16 mouse cellular contexts compared by ENCODE assay signal in genomic region chr1:93403403-93403802, GRCm38 (mm10). TPM values are rescaled to one million over a fixed set of nuclear protein-coding genes. Genes with fewer than 3 reads are reported as not detected.
"Had no signal": no experiment of that assay in that cellular context is flagged by ENCODE, and none has a peak within 500 bp of the region (broad histone marks: within the 10 kb centered on the region; RNA-seq: fewer than 3 reads in every experiment).

No protein-coding gene starts in this region.

- H3K4me1 ChIP-seq: midbrain, embryonic 15.5 days had no signal

- H3K27me3 ChIP-seq: lung, embryonic 15.5 days; midbrain, embryonic 13.5 days; midbrain, embryonic 15.5 days had no signal

- H3K27ac ChIP-seq: lung, embryonic 15.5 days; macrophage; midbrain, embryonic 13.5 days; midbrain, embryonic 15.5 days; neural tube, embryonic 12.5 days had no signal

- ATAC-seq: lung, postnatal 0 days; midbrain, embryonic 13.5 days; midbrain, embryonic 15.5 days had no signal

- H3K9me3 ChIP-seq: lung, embryonic 15.5 days; midbrain, embryonic 13.5 days; midbrain, embryonic 15.5 days; neural tube, embryonic 12.5 days had no signal

- DNase-seq: lung, adult 2 months; lung, postnatal 14 days; lung, postnatal 36 days; right cerebral cortex, postnatal 14 days; thymus, adult 18-20 months; thymus, postnatal 14 days; thymus, postnatal 36 days had no signal

- H3K9ac ChIP-seq: lung, embryonic 15.5 days; midbrain, embryonic 13.5 days; midbrain, embryonic 15.5 days; neural tube, embryonic 12.5 days had no signal

- H3K4me3 ChIP-seq: lung, embryonic 15.5 days; megakaryocyte, embryonic 14.5 days; midbrain, embryonic 13.5 days; midbrain, embryonic 15.5 days; neural tube, embryonic 12.5 days had no signal

RNA-seq across cellular contexts. Expression of gene Ano7, which starts 29.7 kb away (rescaled TPM):
- total RNA-seq: monocyte, adult 5-6 weeks; neutrophil, adult 5-6 weeks had no signal
- polyA plus RNA-seq: macrophage had no signal
